Mouse (Mus musculus) limb, embryonic 11.5 days (tissue): ENCODE results near the gene Rdh7. TPM values are rescaled to one million over a fixed set of nuclear protein-coding genes. Genes with fewer than 3 reads are reported as not detected.
"Not testable (repeated sequence)": the region's sequence is repeated elsewhere in the genome, so short reads cannot be mapped to it uniquely, and the experiment has no call there.

Experiments used
- ATAC-seq: fragments of 200-750 bp; cut with Nextera tagmentation; 2 replicates; pipeline ENCODE4 v1.8.0; 2017; ENCODE audit warnings: low read depth; ENCODE audit not compliant: insufficient number of reproducible peaks, low FRiP score, low TSS enrichment
- DNase-seq: peaks from one replicate; pipeline ENCODE4 v3.0.0-alpha.2; 2015; ENCODE audit warnings: low spot score
- H3K27ac ChIP-seq: fragments of 300-500 bp; sonication (generic); replicated peaks from 2 replicates; pipeline ENCODE4 v1.5.1; 2014; ENCODE audit warnings: low read depth, mild to moderate bottlenecking, low read length
- H3K27me3 ChIP-seq: fragments of 300-500 bp; sonication (generic); 2 replicates; pipeline ENCODE4 v1.6.1; 2014; ENCODE audit warnings: mild to moderate bottlenecking, low read length, mixed read lengths; ENCODE audit not compliant: control insufficient read depth, insufficient read depth
- H3K36me3 ChIP-seq: fragments of 300-500 bp; sonication (generic); 2 replicates; pipeline ENCODE4 v1.6.1; 2014; ENCODE audit warnings: mild to moderate bottlenecking, low read length, moderate library complexity, mixed read lengths; ENCODE audit not compliant: control insufficient read depth, insufficient read depth
- H3K4me1 ChIP-seq: fragments of 300-500 bp; sonication (generic); 2 replicates; pipeline ENCODE4 v1.6.1; 2014; ENCODE audit warnings: low read length, mixed read lengths; ENCODE audit not compliant: control insufficient read depth, insufficient read depth
- H3K4me2 ChIP-seq: fragments of 300-500 bp; sonication (generic); 2 replicates; pipeline ENCODE4 v1.6.1; 2014; ENCODE audit warnings: low read depth, mild to moderate bottlenecking, moderate library complexity; ENCODE audit not compliant: severe bottlenecking
- H3K4me3 ChIP-seq: fragments of 300-500 bp; sonication (generic); 2 replicates; pipeline ENCODE4 v1.5.1; 2014; ENCODE audit warnings: low read depth, low read length
- H3K9ac ChIP-seq: fragments of 300-500 bp; sonication (generic); 2 replicates; pipeline ENCODE4 v1.6.1; 2014; ENCODE audit warnings: mild to moderate bottlenecking, low read length
- H3K9me3 ChIP-seq: fragments of 300-500 bp; sonication (generic); 2 replicates; pipeline ENCODE4 v1.6.1; 2016; ENCODE audit warnings: low read length; ENCODE audit not compliant: control insufficient read depth
- WGBS: fragments of 180-500 bp; shearing (Covaris S2); extraction: QIAGEN DNeasy Blood & Tissue Kit; methylation state at CpG from one replicate; pipeline ENCODE4 v1.1.7; 2014; 5-methylcytosine and 5-hydroxymethylcytosine counted together
- polyA plus RNA-seq: library from polyadenylated mRNA; unstranded; fragments of >200 nt; fragmentation: Nextera tagmentation; extraction: Ambion mirVana; gene quantifications from 2 replicates; pipeline ENCODE4 v1.2.1, GENCODE M21; 2014

Rdh7 gene
- polyA plus RNA-seq, 1 experiment from 2014 or later: not detected

- H3K27ac ChIP-seq: no peak overlapping the region
- H3K36me3 ChIP-seq: no peaks in the 10 kb centered on the region
- no peak overlapping the region for H3K9ac ChIP-seq
- 77% methylated on average over 1 of the region's 1 CpGs for WGBS
- DNase-seq (no peak), ATAC-seq (no peak)
- no peaks in the 10 kb centered on the region for H3K4me1 ChIP-seq
- H3K4me3 ChIP-seq: no peak overlapping the region
- no peak overlapping the region for H3K4me2 ChIP-seq
- H3K9me3 ChIP-seq: no peaks in the 10 kb centered on the region
- H3K27me3 ChIP-seq: no peaks in the 10 kb centered on the region
Observed at GRCm38 (mm10) chr10:127848089-127848488, 40.5 kb downstream of the Rdh7 start.

- not testable (repeated sequence) for H3K27me3 ChIP-seq, ATAC-seq, H3K4me2 ChIP-seq, H3K27ac ChIP-seq, H3K4me3 ChIP-seq, H3K9ac ChIP-seq, H3K4me1 ChIP-seq, H3K9me3 ChIP-seq, H3K36me3 ChIP-seq, DNase-seq
- WGBS: 91% methylated on average over 5 of the region's 5 CpGs
Observed at GRCm38 (mm10) chr10:127845945-127846344, 42.7 kb downstream of the Rdh7 start.

- no peak overlapping the region for H3K27ac ChIP-seq
- H3K4me2 ChIP-seq: no peak overlapping the region
- 76% methylated on average over 2 of the region's 2 CpGs for WGBS
- no peak overlapping the region for H3K4me3 ChIP-seq
- H3K9me3 ChIP-seq: no peaks in the 10 kb centered on the region
- H3K4me1 ChIP-seq: no peaks in the 10 kb centered on the region
- DNase-seq (no peak), ATAC-seq (no peak)
- H3K9ac ChIP-seq: no peak overlapping the region
- H3K36me3 ChIP-seq: no peaks in the 10 kb centered on the region
- H3K27me3 ChIP-seq: no peaks in the 10 kb centered on the region
Observed at GRCm38 (mm10) chr10:127840776-127841175, 47.8 kb downstream of the Rdh7 start.

GRCm38 (mm10) chr10:127838539-127838938 is 50.1 kb downstream of the Rdh7 start:
- no peaks in the 10 kb centered on the region for H3K4me1 ChIP-seq
- no peak overlapping the region for H3K27ac ChIP-seq
- ATAC-seq (no peak), DNase-seq (no peak)
- H3K36me3 ChIP-seq: no peaks in the 10 kb centered on the region
- no peaks in the 10 kb centered on the region for H3K9me3 ChIP-seq
- no peak overlapping the region for H3K4me2 ChIP-seq
- no peaks in the 10 kb centered on the region for H3K27me3 ChIP-seq
- H3K9ac ChIP-seq: no peak overlapping the region
- H3K4me3 ChIP-seq: no peak overlapping the region
- WGBS: 88% methylated on average over 2 of the region's 2 CpGs

- not testable (repeated sequence) for H3K9me3 ChIP-seq, H3K27ac ChIP-seq, H3K4me1 ChIP-seq, H3K9ac ChIP-seq, H3K4me2 ChIP-seq, H3K27me3 ChIP-seq, H3K4me3 ChIP-seq, ATAC-seq, H3K36me3 ChIP-seq, DNase-seq
- WGBS: 91% methylated on average over 5 of the region's 5 CpGs
Observed at GRCm38 (mm10) chr10:127837793-127838192, 50.8 kb downstream of the Rdh7 start.

GRCm38 (mm10) chr10:127835292-127835691 is 53.3 kb downstream of the Rdh7 start:
- H3K4me3 ChIP-seq: no peak overlapping the region
- DNase-seq: no peak
- H3K4me2 ChIP-seq: no peak overlapping the region
- no peaks in the 10 kb centered on the region for H3K9me3 ChIP-seq
- no peak for ATAC-seq
- H3K27me3 ChIP-seq: no peaks in the 10 kb centered on the region
- no peaks in the 10 kb centered on the region for H3K4me1 ChIP-seq
- 91% methylated on average over 5 of the region's 5 CpGs for WGBS
- no peak overlapping the region for H3K9ac ChIP-seq
- H3K27ac ChIP-seq: no peak overlapping the region
- no peaks in the 10 kb centered on the region for H3K36me3 ChIP-seq

GRCm38 (mm10) chr10:127834186-127834585 is 54.4 kb downstream of the Rdh7 start:
- H3K4me2 ChIP-seq, H3K36me3 ChIP-seq, DNase-seq, H3K27ac ChIP-seq, ATAC-seq, H3K9me3 ChIP-seq, H3K4me1 ChIP-seq, H3K9ac ChIP-seq, H3K27me3 ChIP-seq, H3K4me3 ChIP-seq: not testable (repeated sequence)
- WGBS: 96% methylated on average over 1 of the region's 1 CpGs

Other genes with a start within 250 kb of the Rdh7 start
- gene Stat6, start 245.8 kb downstream of the Rdh7 start, polyA plus RNA-seq: 5.7 and 7.2 TPM in 2 replicates
- 12.5 and 15.0 TPM in 2 replicates for gene Nemp1, start 221.9 kb downstream of the Rdh7 start, polyA plus RNA-seq
- gene Nab2, start 220.2 kb downstream of the Rdh7 start, polyA plus RNA-seq: 12.7 and 13.1 TPM in 2 replicates
- 0.40 and 0.61 TPM in 2 replicates for gene Myo1a, start 183.6 kb downstream of the Rdh7 start, polyA plus RNA-seq
- 1.9 and 2.9 TPM in 2 replicates for gene Tac2, start 164.3 kb downstream of the Rdh7 start, polyA plus RNA-seq
- gene Zbtb39, start 149.3 kb downstream of the Rdh7 start, polyA plus RNA-seq: 7.2 and 7.7 TPM in 2 replicates
- gene Gpr182, start 137.1 kb downstream of the Rdh7 start, polyA plus RNA-seq: 0.27 and 0.33 TPM in 2 replicates
- gene Rdh1, start 129.1 kb downstream of the Rdh7 start, polyA plus RNA-seq: not detected in 2 replicates
- gene Rdh16f1, start 129.0 kb downstream of the Rdh7 start, polyA plus RNA-seq: not detected in 2 replicates
- gene Rdh9, start 112.4 kb downstream of the Rdh7 start, polyA plus RNA-seq: 0.11 TPM in 1 of 2 replicates, not detected in the other
- gene Rdh16, start 87.7 kb downstream of the Rdh7 start, polyA plus RNA-seq: not detected in 2 replicates
- not detected in 2 replicates for gene Rdh19, start 38.9 kb downstream of the Rdh7 start, polyA plus RNA-seq
- not detected in 2 replicates for gene Rdh16f2, start 22.3 kb downstream of the Rdh7 start, polyA plus RNA-seq
- not detected in 2 replicates for gene Sdr9c7, start 9.7 kb upstream of the Rdh7 start, polyA plus RNA-seq
- gene Hsd17b6, start 118.8 kb upstream of the Rdh7 start, polyA plus RNA-seq: not detected in 2 replicates
- gene Prim1, start 126.4 kb upstream of the Rdh7 start, polyA plus RNA-seq: 111 TPM in 2 replicates
- 1,036 and 1,045 TPM in 2 replicates for gene Naca, start 146.8 kb upstream of the Rdh7 start, polyA plus RNA-seq
- gene Ptges3, start 170.1 kb upstream of the Rdh7 start, polyA plus RNA-seq: 631 and 646 TPM in 2 replicates
- 2,292 and 2,394 TPM in 2 replicates for gene Atp5b, start 194.5 kb upstream of the Rdh7 start, polyA plus RNA-seq
- 16.7 and 17.1 TPM in 2 replicates for gene Baz2a, start 202.8 kb upstream of the Rdh7 start, polyA plus RNA-seq